Mouse (Mus musculus) heart, embryonic 15.5 days (tissue): ENCODE measurements around the gene Upf1. TPM values are rescaled to one million over a fixed set of nuclear protein-coding genes. Genes with fewer than 3 reads are reported as not detected.

Experiments used
- ATAC-seq: fragments of 200-750 bp; cut with Nextera tagmentation; replicated peaks from 2 replicates; pipeline ENCODE4 v1.8.0; 2017; ENCODE audit warnings: low read depth, moderate TSS enrichment; ENCODE audit not compliant: insufficient number of reproducible peaks, insufficient read depth, low FRiP score
- H3K27ac ChIP-seq: fragments of 300-500 bp; sonication (generic); 2 replicates; pipeline ENCODE4 v1.5.1; 2015; ENCODE audit warnings: mild to moderate bottlenecking, inconsistent platforms
- H3K27me3 ChIP-seq: fragments of 300-500 bp; sonication (generic); 2 replicates; pipeline ENCODE4 v1.6.1; 2015; ENCODE audit warnings: inconsistent platforms
- H3K36me3 ChIP-seq: fragments of 300-500 bp; sonication (generic); 2 replicates; pipeline ENCODE4 v1.6.1; 2015; ENCODE audit warnings: mild to moderate bottlenecking, inconsistent platforms
- H3K4me1 ChIP-seq: fragments of 300-500 bp; sonication (generic); replicated peaks from 2 replicates; pipeline ENCODE4 v1.6.1; 2015; ENCODE audit warnings: inconsistent platforms
- H3K4me2 ChIP-seq: fragments of 300-500 bp; sonication (generic); 2 replicates; pipeline ENCODE4 v1.6.1; 2015; ENCODE audit warnings: inconsistent platforms, mild to moderate bottlenecking, moderate library complexity
- H3K4me3 ChIP-seq: fragments of 300-500 bp; sonication (generic); 2 replicates; pipeline ENCODE4 v1.5.1; 2015; ENCODE audit warnings: mild to moderate bottlenecking, inconsistent platforms
- H3K9ac ChIP-seq: fragments of 300-500 bp; sonication (generic); 2 replicates; pipeline ENCODE4 v1.6.1; 2015; ENCODE audit warnings: mild to moderate bottlenecking, inconsistent platforms
- H3K9me3 ChIP-seq: fragments of 300-500 bp; sonication (generic); replicated peaks from 2 replicates; pipeline ENCODE4 v1.6.1; 2016; ENCODE audit warnings: inconsistent platforms
- WGBS: fragments of 180-500 bp; shearing (Covaris S2); methylation state at CpG from one replicate; pipeline ENCODE4 v1.1.7; 2015; ENCODE audit warnings: mixed read lengths; 5-methylcytosine and 5-hydroxymethylcytosine counted together
- polyA plus RNA-seq: library from polyadenylated mRNA; unstranded; fragments of >200 nt; fragmentation: Nextera tagmentation; extraction: Ambion mirVana; gene quantifications from 2 replicates; pipeline ENCODE4 v1.2.1, GENCODE M21; 2015

Upf1 gene
- polyA plus RNA-seq, 1 experiment from 2014 or later: 10.5 TPM

GRCm38 (mm10) chr8:70317872-70318271 is 35.2 kb downstream of the Upf1 start:
- Histone ChIP-seq H3K4me2 (no peak overlapping the region), H3K27me3 (0 out of 2 replicates have a peak, but pooled peaks cover 4% of the 10 kb centered on the region), H3K27ac (no peak overlapping the region), H3K4me1 (peaks cover 35% of the 10 kb centered on the region), H3K9me3 (no peaks in the 10 kb centered on the region), H3K36me3 (peaks cover 7% of the 10 kb centered on the region), H3K4me3 (no peak overlapping the region), H3K9ac (no peak overlapping the region)
- 72% methylated on average over 5 of the region's 5 CpGs for WGBS
- ATAC-seq: no peak

- H3K36me3 ChIP-seq: peaks cover 14% of the 10 kb centered on the region
- H3K27ac ChIP-seq: no peak overlapping the region
- H3K4me2 ChIP-seq: peak overlapping the region; percentile 78
- H3K27me3 ChIP-seq: 0 out of 2 replicates have a peak, but pooled peaks cover 4% of the 10 kb centered on the region
- peaks cover 35% of the 10 kb centered on the region for H3K4me1 ChIP-seq
- 0 out of 2 replicates have a peak, but pooled peaks have one; percentile 32 for ATAC-seq
- H3K9ac ChIP-seq: 0 out of 2 replicates have a peak overlapping the region, but pooled peaks have one; percentile 47
- WGBS: 28% methylated on average over 15 of the region's 15 CpGs
- H3K4me3 ChIP-seq: peak overlapping the region; percentile 53
- H3K9me3 ChIP-seq: no peaks in the 10 kb centered on the region
Observed at GRCm38 (mm10) chr8:70316511-70317504, 36.3 kb downstream of the Upf1 start.

- Histone ChIP-seq H3K27ac (peak within 1 kb of the TSS; percentile 10; the same call in 1 of the 2 replicates), H3K4me3 (peak within 1 kb of the TSS; percentile 53), H3K27me3 (0 out of 2 replicates have a peak, but pooled peaks cover 4% of the 10 kb centered on the region), H3K9ac (peak within 1 kb of the TSS; percentile 47), H3K36me3 (peaks cover 24% of the 10 kb centered on the region), H3K4me1 (peaks cover 35% of the 10 kb centered on the region), H3K4me2 (peak within 1 kb of the TSS; percentile 78), H3K9me3 (no peaks in the 10 kb centered on the region)
- ATAC-seq: peak; percentile 65
- 3% methylated on average over 66 of the region's 66 CpGs for WGBS
Observed at GRCm38 (mm10) chr8:70315624-70316510, 37.2 kb downstream of the Upf1 start, which contains the start of gene Cers1. Gene Cers1 (plus strand): TSS chr8:70315775.

GRCm38 (mm10) chr8:70313399-70313798 is 39.7 kb downstream of the Upf1 start:
- Histone ChIP-seq H3K4me2 (no peak overlapping the region), H3K27ac (no peak overlapping the region), H3K27me3 (0 out of 2 replicates have a peak, but pooled peaks cover 4% of the 10 kb centered on the region), H3K36me3 (peaks cover 44% of the 10 kb centered on the region), H3K4me1 (peaks cover 35% of the 10 kb centered on the region), H3K4me3 (no peak overlapping the region), H3K9me3 (no peaks in the 10 kb centered on the region), H3K9ac (no peak overlapping the region)
- WGBS: 52% methylated on average over 2 of the region's 2 CpGs
- ATAC-seq: no peak

- H3K9ac ChIP-seq: no peak overlapping the region
- 34% methylated on average over 2 of the region's 2 CpGs for WGBS
- peaks cover 81% of the 10 kb centered on the region for H3K36me3 ChIP-seq
- no peaks in the 10 kb centered on the region for H3K9me3 ChIP-seq
- no peak for ATAC-seq
- no peak overlapping the region for H3K27ac ChIP-seq
- peaks cover 10% of the 10 kb centered on the region for H3K4me1 ChIP-seq
- no peak overlapping the region for H3K4me3 ChIP-seq
- H3K27me3 ChIP-seq: no peaks in the 10 kb centered on the region
- H3K4me2 ChIP-seq: no peak overlapping the region
Observed at GRCm38 (mm10) chr8:70309311-70309710, 43.8 kb downstream of the Upf1 start.

- Histone ChIP-seq H3K36me3 (peaks cover 48% of the 10 kb centered on the region), H3K9ac (peak overlapping the region; percentile 69), H3K27ac (peak overlapping the region; percentile 63), H3K4me3 (peak overlapping the region; percentile 64), H3K27me3 (no peaks in the 10 kb centered on the region), H3K4me1 (peaks cover 26% of the 10 kb centered on the region), H3K9me3 (no peaks in the 10 kb centered on the region), H3K4me2 (peak overlapping the region; percentile 85)
- ATAC-seq: no peak
- 1% methylated on average over 16 of the region's 16 CpGs for WGBS
Observed at GRCm38 (mm10) chr8:70302901-70303300, 50.2 kb downstream of the Upf1 start.

GRCm38 (mm10) chr8:70302358-70302890 is 50.7 kb downstream of the Upf1 start, which contains the start of the genes Ddx49 and Cope:
Gene Ddx49 (minus strand): TSS chr8:70302489.
Gene Cope (plus strand): TSS chr8:70302518.
- Histone ChIP-seq H3K36me3 (peaks cover 48% of the 10 kb centered on the region), H3K27me3 (no peaks in the 10 kb centered on the region), H3K4me3 (peak within 1 kb of the TSS; percentile 64), H3K4me1 (peaks cover 26% of the 10 kb centered on the region), H3K27ac (peak within 1 kb of the TSS; percentile 63), H3K4me2 (peak within 1 kb of the TSS; percentile 85), H3K9me3 (no peaks in the 10 kb centered on the region), H3K9ac (peak within 1 kb of the TSS; percentile 75)
- ATAC-seq: peak; percentile 86
- WGBS: under 1% methylated on average over 40 of the region's 40 CpGs

- H3K9ac ChIP-seq: no peak overlapping the region
Observed at GRCm38 (mm10) chr8:70300881-70301280, 52.2 kb downstream of the Upf1 start.

GRCm38 (mm10) chr8:70293988-70294405 is 59.1 kb downstream of the Upf1 start:
- Histone ChIP-seq H3K4me1 (peaks cover 5% of the 10 kb centered on the region; the same call in 1 of the 2 replicates), H3K27me3 (no peaks in the 10 kb centered on the region), H3K9me3 (no peaks in the 10 kb centered on the region), H3K4me3 (no peak overlapping the region), H3K4me2 (no peak overlapping the region), H3K36me3 (peaks cover 79% of the 10 kb centered on the region), H3K27ac (peak overlapping the region; percentile 33; the same call in 1 of the 2 replicates), H3K9ac (no peak overlapping the region; the same call in 1 of the 2 replicates)
- ATAC-seq: no peak; the same call in 1 of the 2 replicates
- 56% methylated on average over 5 of the region's 5 CpGs for WGBS

More at GRCm38 (mm10) chr8:70300881-70301280, 52.2 kb downstream of the Upf1 start:
- no peak overlapping the region for H3K4me2 ChIP-seq
- H3K4me1 ChIP-seq: peaks cover 28% of the 10 kb centered on the region
- no peaks in the 10 kb centered on the region for H3K27me3 ChIP-seq
- H3K36me3 ChIP-seq: peaks cover 50% of the 10 kb centered on the region
- no peak overlapping the region for H3K27ac ChIP-seq
- no peak for ATAC-seq
- WGBS: 82% methylated on average over 3 of the region's 3 CpGs
- H3K4me3 ChIP-seq: 0 out of 2 replicates have a peak overlapping the region, but pooled peaks have one; percentile 64
- no peaks in the 10 kb centered on the region for H3K9me3 ChIP-seq

GRCm38 (mm10) chr8:70286737-70287136 is 66.3 kb downstream of the Upf1 start:
- H3K4me3 ChIP-seq: no peak overlapping the region
- no peak for ATAC-seq
- H3K9me3 ChIP-seq: no peaks in the 10 kb centered on the region
- no peak overlapping the region for H3K27ac ChIP-seq
- H3K36me3 ChIP-seq: peaks cover 48% of the 10 kb centered on the region
- no peaks in the 10 kb centered on the region for H3K27me3 ChIP-seq
- WGBS: 84% methylated on average over 8 of the region's 8 CpGs
- no peak overlapping the region for H3K9ac ChIP-seq
- H3K4me2 ChIP-seq: no peak overlapping the region
- peaks cover 13% of the 10 kb centered on the region for H3K4me1 ChIP-seq
